Mouse (Mus musculus) hindbrain, embryonic 13.5 days (tissue): ENCODE data around the gene Tec. TPM values are rescaled to one million over a fixed set of nuclear protein-coding genes. Genes with fewer than 3 reads are reported as not detected.
A peak's percentile ranks its signal among the peaks of the same experiment; 100 is the strongest.

Experiments
- ATAC-seq: fragments of 200-750 bp; cut with Nextera tagmentation; 2 replicates; pipeline ENCODE4 v1.8.0; 2017; ENCODE audit warnings: moderate TSS enrichment; ENCODE audit not compliant: low FRiP score
- H3K27ac ChIP-seq: fragments of 300-500 bp; sonication (generic); 2 replicates; pipeline ENCODE4 v1.5.1; 2015; ENCODE audit warnings: inconsistent platforms, mild to moderate bottlenecking, moderate library complexity
- H3K27me3 ChIP-seq: fragments of 300-500 bp; sonication (generic); 2 replicates; pipeline ENCODE4 v1.6.1; 2015; ENCODE audit warnings: mild to moderate bottlenecking, inconsistent platforms
- H3K36me3 ChIP-seq: fragments of 300-500 bp; sonication (generic); 2 replicates; pipeline ENCODE4 v1.6.1; 2015; ENCODE audit warnings: mild to moderate bottlenecking, inconsistent platforms
- H3K4me1 ChIP-seq: fragments of 300-500 bp; sonication (generic); replicated peaks from 2 replicates; pipeline ENCODE4 v1.6.1; 2015; ENCODE audit warnings: inconsistent platforms
- H3K4me2 ChIP-seq: fragments of 300-500 bp; sonication (generic); 2 replicates; pipeline ENCODE4 v1.6.1; 2015; ENCODE audit warnings: inconsistent platforms, mild to moderate bottlenecking, moderate library complexity
- H3K4me3 ChIP-seq: fragments of 300-500 bp; sonication (generic); 2 replicates; pipeline ENCODE4 v1.5.1; 2015; ENCODE audit warnings: mild to moderate bottlenecking, inconsistent platforms
- H3K9ac ChIP-seq: fragments of 300-500 bp; sonication (generic); 2 replicates; pipeline ENCODE4 v1.6.1; 2015; ENCODE audit warnings: mild to moderate bottlenecking, inconsistent platforms
- H3K9me3 ChIP-seq: fragments of 300-500 bp; sonication (generic); 2 replicates; pipeline ENCODE4 v1.6.1; 2016; ENCODE audit warnings: inconsistent platforms
- WGBS: fragments of 180-500 bp; shearing (Covaris S2); methylation state at CpG from one replicate; pipeline ENCODE4 v1.1.7; 2015; 5-methylcytosine and 5-hydroxymethylcytosine counted together
- polyA plus RNA-seq: library from polyadenylated mRNA; unstranded; fragments of >200 nt; fragmentation: Nextera tagmentation; extraction: Ambion mirVana; gene quantifications from 2 replicates; pipeline ENCODE4 v1.2.1, GENCODE M21; 2015

The Tec gene
- polyA plus RNA-seq, 1 experiment from 2014 or later = 9.8 TPM

DNA sequence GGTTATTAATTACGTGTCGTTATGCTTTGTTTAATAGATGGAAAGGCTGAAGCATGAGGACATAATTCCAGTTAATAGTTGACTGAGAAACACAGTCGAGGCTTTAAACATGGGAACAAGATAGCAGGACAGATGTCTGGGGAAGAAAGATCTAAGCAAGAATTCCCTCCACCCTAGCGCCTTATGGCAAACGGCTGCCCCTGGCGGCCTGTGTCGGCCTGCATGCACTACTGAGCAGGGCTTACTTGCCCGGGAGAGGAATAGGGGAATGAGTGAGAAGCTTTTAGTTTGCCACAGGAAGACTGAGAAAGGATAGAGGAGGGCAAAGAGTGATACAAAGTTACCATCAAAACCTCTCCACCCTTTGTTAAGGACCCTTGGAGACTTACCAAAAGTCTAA lies 7.4 kb downstream of the Tec start:
- Histone ChIP-seq H3K27me3 (peaks cover 17% of the 10 kb centered on the region; the same call in 1 of the 2 replicates), H3K27ac (no peak overlapping the region), H3K9me3 (peaks cover 5% of the 10 kb centered on the region; the same call in 1 of the 2 replicates), H3K4me2 (no peak overlapping the region), H3K36me3 (no peaks in the 10 kb centered on the region), H3K9ac (no peak overlapping the region), H3K4me3 (no peak overlapping the region), H3K4me1 (no peaks in the 10 kb centered on the region)
- no peak for ATAC-seq
- WGBS = 79% methylated on average over 8 of the region's 8 CpGs

DNA sequence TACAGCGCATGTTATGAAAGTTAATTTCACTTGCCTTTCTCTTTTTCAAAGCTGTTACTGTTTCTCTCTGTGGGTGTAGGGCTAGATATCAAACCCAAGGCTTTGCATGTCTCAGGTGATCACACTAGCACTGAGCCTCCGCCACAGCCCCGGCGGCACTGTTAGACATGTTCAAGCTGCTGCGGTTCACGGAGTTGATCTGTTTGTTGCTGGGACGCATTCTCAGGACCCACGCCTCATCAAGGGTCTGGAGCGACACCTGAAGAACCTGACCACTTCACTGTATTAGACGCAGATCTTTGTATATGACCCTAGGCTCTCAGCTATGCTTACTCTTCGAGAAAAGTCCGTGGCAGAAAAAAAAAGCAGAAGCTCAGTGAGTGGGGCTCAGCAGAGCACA lies 10.0 kb downstream of the Tec start:
- no peaks in the 10 kb centered on the region for H3K36me3 ChIP-seq
- H3K4me1 ChIP-seq = 0 out of 2 replicates have a peak, but pooled peaks cover 4% of the 10 kb centered on the region
- H3K4me3 ChIP-seq = no peak overlapping the region
- no peak overlapping the region for H3K9ac ChIP-seq
- no peak overlapping the region for H3K4me2 ChIP-seq
- 0 out of 2 replicates have a peak, but pooled peaks cover 7% of the 10 kb centered on the region for H3K27me3 ChIP-seq
- H3K27ac ChIP-seq = no peak overlapping the region
- WGBS = 96% methylated on average over 12 of the region's 12 CpGs
- peaks cover 5% of the 10 kb centered on the region; the same call in 1 of the 2 replicates for H3K9me3 ChIP-seq
- no peak for ATAC-seq

DNA sequence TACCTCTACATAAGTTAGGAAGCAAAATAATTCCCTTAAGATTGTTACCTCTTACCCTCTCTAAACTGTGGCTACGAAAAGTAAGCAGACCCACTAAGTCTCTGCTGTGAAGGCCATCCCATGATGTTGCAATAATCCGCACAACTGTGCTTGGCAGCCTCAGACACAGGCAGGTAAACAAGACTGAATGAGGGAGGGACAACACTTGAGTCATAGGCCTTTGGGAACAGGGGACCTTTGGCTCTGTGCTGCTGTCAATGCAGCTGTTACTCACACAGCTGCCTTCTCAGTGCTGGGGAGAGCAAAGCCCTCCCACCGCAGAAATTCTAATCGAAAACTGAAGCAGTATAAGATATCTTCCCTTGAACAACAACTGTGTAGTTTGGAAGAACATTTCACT lies 10.5 kb downstream of the Tec start:
- H3K9ac ChIP-seq = no peak overlapping the region
- peaks cover 5% of the 10 kb centered on the region; the same call in 1 of the 2 replicates for H3K9me3 ChIP-seq
- 0 out of 2 replicates have a peak, but pooled peaks cover 4% of the 10 kb centered on the region for H3K4me1 ChIP-seq
- 0 out of 2 replicates have a peak, but pooled peaks cover 5% of the 10 kb centered on the region for H3K27me3 ChIP-seq
- H3K4me2 ChIP-seq = no peak overlapping the region
- H3K4me3 ChIP-seq = no peak overlapping the region
- H3K36me3 ChIP-seq = no peaks in the 10 kb centered on the region
- WGBS = 87% methylated on average over 4 of the region's 4 CpGs
- no peak overlapping the region for H3K27ac ChIP-seq
- ATAC-seq = no peak

DNA sequence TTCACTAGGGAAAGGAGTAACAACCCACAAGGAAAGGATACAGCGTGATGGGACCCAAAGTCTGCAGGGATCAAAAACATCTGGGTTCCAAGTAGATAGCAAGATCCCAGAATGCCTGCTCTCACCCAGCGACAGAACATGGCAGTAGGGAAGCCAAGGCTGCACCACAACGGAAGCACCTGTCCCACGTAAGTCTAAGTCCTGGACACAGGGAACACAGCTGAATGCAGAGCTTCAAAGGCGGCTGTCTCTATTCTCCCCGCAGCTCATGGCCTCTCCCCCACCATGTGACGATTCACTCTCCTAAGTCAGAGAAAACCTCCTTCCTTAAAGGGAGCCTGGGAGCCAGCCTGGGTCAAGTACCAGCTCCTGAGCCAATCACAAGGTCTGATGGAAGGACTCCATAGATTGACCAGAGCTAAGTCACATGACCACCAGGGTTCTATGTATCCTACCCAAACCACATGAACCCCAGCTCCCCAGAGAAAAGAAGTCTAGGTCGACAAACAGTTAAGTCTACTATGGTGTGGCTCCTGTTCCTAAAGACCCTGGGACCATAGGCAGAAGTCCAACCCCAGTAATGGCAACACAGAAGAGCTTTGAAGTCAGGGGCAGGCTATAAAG lies 11.9 kb downstream of the Tec start:
- H3K27ac ChIP-seq = 0 out of 2 replicates have a peak overlapping the region, but pooled peaks have one; percentile 13
- 0 out of 2 replicates have a peak, but pooled peaks have one; percentile 9 for ATAC-seq
- H3K4me3 ChIP-seq = no peak overlapping the region
- H3K36me3 ChIP-seq = no peaks in the 10 kb centered on the region
- no peak overlapping the region for H3K9ac ChIP-seq
- H3K4me1 ChIP-seq = 0 out of 2 replicates have a peak, but pooled peaks cover 4% of the 10 kb centered on the region
- 0 out of 2 replicates have a peak, but pooled peaks cover 5% of the 10 kb centered on the region for H3K27me3 ChIP-seq
- no peak overlapping the region for H3K4me2 ChIP-seq
- H3K9me3 ChIP-seq = peaks cover 5% of the 10 kb centered on the region; the same call in 1 of the 2 replicates
- WGBS = 83% methylated on average over 8 of the region's 8 CpGs

DNA sequence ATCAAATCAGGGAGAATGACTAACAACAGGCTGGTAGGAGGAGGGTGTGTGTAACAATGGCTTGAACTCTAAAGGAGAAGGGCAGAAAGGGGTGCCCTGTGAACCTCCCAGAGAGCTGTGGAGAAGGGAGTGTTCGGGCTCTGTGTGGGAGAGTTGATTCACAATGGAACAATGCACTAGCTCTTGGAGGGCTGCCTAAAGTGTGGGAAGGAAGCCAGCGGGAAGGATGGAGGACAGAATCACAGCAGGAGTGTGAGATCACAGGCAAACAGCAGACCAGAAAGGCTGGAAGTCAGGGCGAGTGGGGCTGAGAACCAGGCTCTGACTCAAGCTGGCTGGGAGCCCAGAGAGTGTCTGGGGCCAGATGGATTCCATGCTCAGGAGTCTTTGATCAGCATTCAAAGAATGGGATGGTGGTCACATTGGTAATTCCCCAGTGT lies 12.6 kb downstream of the Tec start:
- 0 out of 2 replicates have a peak, but pooled peaks cover 5% of the 10 kb centered on the region for H3K27me3 ChIP-seq
- peaks cover 5% of the 10 kb centered on the region; the same call in 1 of the 2 replicates for H3K9me3 ChIP-seq
- H3K4me2 ChIP-seq = no peak overlapping the region
- H3K4me3 ChIP-seq = no peak overlapping the region
- H3K4me1 ChIP-seq = 0 out of 2 replicates have a peak, but pooled peaks cover 4% of the 10 kb centered on the region
- peak; percentile 89 for ATAC-seq
- no peaks in the 10 kb centered on the region for H3K36me3 ChIP-seq
- H3K9ac ChIP-seq = no peak overlapping the region
- 4% methylated on average over 3 of the region's 3 CpGs for WGBS
- H3K27ac ChIP-seq = peak overlapping the region; percentile 58

DNA sequence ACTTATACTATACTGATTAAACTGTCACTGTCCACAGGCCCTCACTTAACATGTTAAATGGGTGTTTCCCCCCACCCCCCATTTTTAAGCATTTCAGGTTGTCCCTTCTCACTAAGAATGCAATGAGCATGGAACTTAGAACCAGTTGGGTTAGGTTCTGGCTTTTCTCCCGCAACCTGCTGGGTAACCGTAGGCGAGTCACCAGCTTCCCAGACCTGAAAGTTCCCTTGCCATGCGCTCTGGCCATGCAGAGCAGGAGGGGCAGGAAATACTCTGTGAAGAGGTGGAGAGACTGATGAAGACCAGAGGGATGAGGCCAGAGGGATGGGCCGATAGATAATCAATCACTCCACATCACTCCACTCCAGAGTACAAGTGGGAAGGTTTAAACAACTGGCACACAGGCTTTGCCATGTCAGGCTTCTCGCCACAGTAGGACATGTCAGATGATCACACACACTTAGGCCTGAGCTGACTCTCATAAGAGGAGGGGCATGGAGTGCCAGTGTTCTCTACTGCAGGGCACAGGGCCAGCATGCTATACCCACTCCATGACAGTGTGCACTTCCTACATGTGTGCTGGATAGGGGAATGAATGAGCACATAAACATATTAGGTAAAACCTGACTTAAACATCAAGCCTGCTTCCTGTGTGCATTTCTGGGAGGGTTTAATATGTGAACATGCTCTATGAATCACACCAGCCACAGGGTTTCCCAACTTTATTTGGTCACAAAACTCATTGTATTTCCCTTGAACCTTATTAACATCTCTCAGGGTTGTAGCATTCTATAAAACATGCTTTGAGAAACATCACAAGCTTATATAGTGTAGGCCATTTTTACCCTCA lies 13.9 kb downstream of the Tec start:
- no peak overlapping the region for H3K4me3 ChIP-seq
- H3K9me3 ChIP-seq = peaks cover 5% of the 10 kb centered on the region; the same call in 1 of the 2 replicates
- WGBS = 92% methylated on average over 6 of the region's 6 CpGs
- no peak overlapping the region for H3K4me2 ChIP-seq
- H3K27me3 ChIP-seq = 0 out of 2 replicates have a peak, but pooled peaks cover 5% of the 10 kb centered on the region
- no peak overlapping the region for H3K9ac ChIP-seq
- H3K4me1 ChIP-seq = 0 out of 2 replicates have a peak, but pooled peaks cover 4% of the 10 kb centered on the region
- H3K27ac ChIP-seq = no peak overlapping the region
- peak; percentile 18; the same call in 1 of the 2 replicates for ATAC-seq
- H3K36me3 ChIP-seq = no peaks in the 10 kb centered on the region

DNA sequence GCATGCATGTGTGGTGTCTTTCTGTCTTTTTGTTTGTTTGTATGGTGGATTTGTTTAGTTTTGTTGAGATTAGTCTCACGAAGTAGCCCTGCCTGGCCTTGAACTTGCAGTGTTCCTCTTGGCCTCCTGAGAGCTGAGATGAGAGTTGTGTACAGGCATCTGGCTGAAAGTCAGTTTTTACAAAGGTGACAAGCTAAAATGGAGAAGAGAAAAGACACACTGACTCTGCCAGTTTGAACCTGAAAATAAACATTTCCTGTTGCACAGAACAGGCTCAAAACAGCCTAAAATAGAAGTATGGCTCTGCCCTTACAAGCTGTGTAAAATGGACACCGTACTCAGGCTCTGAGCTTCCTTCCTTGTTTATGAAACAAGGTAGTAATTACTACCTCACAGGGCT lies 14.9 kb downstream of the Tec start:
- Histone ChIP-seq H3K4me2 (no peak overlapping the region), H3K4me1 (0 out of 2 replicates have a peak, but pooled peaks cover 4% of the 10 kb centered on the region), H3K4me3 (no peak overlapping the region), H3K27ac (no peak overlapping the region), H3K9ac (no peak overlapping the region), H3K36me3 (no peaks in the 10 kb centered on the region), H3K27me3 (0 out of 2 replicates have a peak, but pooled peaks cover 5% of the 10 kb centered on the region), H3K9me3 (no peaks in the 10 kb centered on the region)
- no peak for ATAC-seq
- WGBS = 84% methylated on average over 2 of the region's 2 CpGs

DNA sequence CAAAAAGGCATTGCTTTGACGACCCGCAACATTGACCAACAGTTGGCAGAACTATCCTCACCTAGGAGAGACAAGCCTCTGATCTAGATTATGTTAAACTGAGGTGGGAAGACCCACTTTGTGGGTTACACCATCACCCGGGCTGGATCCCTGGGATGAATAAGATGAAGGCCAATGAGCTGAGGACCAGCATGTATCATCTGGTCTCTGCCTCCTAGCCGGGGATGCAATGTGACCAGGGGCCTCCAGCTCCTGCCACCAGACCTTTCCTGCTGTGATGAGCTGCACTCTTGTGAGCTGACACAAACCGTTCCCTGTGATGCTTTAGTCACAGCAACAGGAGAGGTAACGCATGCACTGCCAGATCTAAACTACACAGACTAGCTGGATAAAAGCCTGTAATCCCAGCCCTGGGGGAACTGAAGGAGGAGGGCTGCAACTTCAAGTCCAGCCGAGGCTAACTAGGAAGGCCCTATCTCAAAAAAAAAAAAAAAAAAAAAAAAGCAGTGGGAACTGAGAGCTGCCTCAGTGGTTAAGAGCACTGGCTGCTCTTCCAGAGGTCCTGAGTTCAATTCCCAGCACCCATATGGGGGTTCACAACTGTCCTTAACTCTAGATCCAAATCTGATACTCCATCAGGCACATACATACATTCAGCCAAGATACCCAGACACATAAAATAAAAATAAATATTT lies 15.8 kb downstream of the Tec start:
- ATAC-seq = no peak
- no peak overlapping the region for H3K4me2 ChIP-seq
- 0 out of 2 replicates have a peak, but pooled peaks cover 5% of the 10 kb centered on the region for H3K27me3 ChIP-seq
- 77% methylated on average over 7 of the region's 7 CpGs for WGBS
- no peak overlapping the region for H3K9ac ChIP-seq
- H3K9me3 ChIP-seq = no peaks in the 10 kb centered on the region
- H3K27ac ChIP-seq = no peak overlapping the region
- 0 out of 2 replicates have a peak, but pooled peaks cover 4% of the 10 kb centered on the region for H3K4me1 ChIP-seq
- no peaks in the 10 kb centered on the region for H3K36me3 ChIP-seq
- no peak overlapping the region for H3K4me3 ChIP-seq

DNA sequence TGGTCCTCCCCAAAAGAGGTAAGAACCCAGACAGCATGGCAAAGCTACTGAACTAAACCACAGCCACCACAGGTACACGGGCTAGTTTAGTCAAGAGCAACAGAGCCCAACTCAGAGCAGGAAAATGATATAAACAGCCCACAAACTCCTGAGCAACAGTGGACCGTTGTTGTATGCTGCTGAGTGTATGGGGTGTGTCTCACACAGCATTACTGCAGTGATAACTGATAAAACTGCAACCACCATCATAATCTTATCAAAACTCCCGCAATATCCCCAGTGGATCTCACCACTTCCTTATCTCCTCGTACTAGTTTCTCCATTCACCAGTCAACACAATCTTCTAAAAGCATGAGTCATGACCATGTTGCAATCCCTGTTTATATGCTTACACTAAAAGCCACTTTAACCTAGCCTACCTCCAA lies 16.6 kb downstream of the Tec start:
- 0 out of 2 replicates have a peak, but pooled peaks cover 5% of the 10 kb centered on the region for H3K27me3 ChIP-seq
- H3K27ac ChIP-seq = no peak overlapping the region
- no peaks in the 10 kb centered on the region for H3K36me3 ChIP-seq
- H3K4me3 ChIP-seq = no peak overlapping the region
- WGBS = 89% methylated on average over 4 of the region's 4 CpGs
- no peak for ATAC-seq
- no peaks in the 10 kb centered on the region for H3K9me3 ChIP-seq
- 0 out of 2 replicates have a peak, but pooled peaks cover 4% of the 10 kb centered on the region for H3K4me1 ChIP-seq
- H3K9ac ChIP-seq = no peak overlapping the region
- H3K4me2 ChIP-seq = no peak overlapping the region

DNA sequence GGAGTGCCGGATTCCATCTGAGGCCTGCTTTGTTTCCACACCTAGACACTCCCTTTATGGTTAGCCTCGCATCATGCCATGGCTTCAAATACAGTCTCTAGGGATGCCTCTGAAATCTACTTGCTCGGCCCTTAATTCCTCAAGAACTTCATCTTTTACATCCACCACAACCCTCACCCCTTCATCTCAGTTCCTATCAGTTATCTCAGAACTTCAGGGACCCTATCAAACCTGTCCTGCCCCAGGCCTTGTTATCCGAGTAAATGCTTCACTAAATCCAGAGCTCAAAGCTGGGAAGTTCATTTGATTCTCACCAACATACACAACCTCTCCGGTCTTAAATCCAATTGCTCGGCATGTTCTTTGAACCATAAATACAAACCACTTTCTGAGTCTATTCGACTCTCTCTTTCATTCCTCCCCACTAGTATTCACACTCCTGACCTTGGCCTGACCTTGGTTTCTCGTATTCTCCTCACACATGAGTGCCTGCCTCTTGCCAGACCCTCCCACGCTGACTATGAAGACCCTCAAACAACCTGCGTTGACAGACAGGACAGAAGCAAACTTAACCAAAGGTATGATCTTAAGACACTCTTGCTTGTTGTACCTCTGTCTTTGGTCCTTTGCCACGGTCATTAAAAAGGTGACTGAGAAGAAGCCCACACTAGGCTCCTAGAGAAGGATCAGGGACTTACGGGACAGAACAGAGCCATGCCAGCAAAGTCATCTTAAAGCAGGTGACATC lies 17.2 kb downstream of the Tec start:
- Histone ChIP-seq H3K36me3 (no peaks in the 10 kb centered on the region), H3K27me3 (0 out of 2 replicates have a peak, but pooled peaks cover 5% of the 10 kb centered on the region), H3K4me1 (peaks cover 6% of the 10 kb centered on the region; the same call in 1 of the 2 replicates), H3K9me3 (no peaks in the 10 kb centered on the region), H3K4me2 (no peak overlapping the region), H3K4me3 (no peak overlapping the region), H3K9ac (no peak overlapping the region), H3K27ac (no peak overlapping the region)
- 78% methylated on average over 12 of the region's 12 CpGs for WGBS
- ATAC-seq = no peak

DNA sequence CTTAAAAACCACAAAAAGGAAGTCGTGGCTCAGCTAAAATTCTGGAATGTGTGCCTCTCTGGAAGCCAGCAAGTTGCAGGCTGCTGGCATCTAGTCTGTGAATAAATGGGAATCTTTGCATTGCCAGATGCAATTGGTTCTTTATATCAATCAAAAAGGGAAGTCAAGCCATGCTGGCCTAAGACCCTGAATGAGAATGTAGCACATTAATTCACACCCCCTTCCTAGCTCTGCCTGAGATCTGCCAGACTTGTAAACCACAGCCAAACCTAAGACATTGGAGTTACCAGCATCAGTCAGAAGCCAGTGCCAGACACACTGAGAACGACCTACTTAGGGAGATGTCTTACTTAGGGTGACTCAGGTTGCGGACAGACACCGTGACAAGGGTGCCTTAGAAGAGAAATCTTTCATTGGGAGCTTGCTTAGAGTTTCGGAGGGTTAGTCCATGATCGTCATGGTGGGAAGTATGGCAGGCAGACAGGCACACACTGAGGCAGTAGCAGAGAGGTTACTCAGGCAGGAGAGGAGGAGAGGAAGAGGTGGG lies 19.3 kb downstream of the Tec start:
- Histone ChIP-seq H3K9me3 (no peaks in the 10 kb centered on the region), H3K4me1 (peaks cover 7% of the 10 kb centered on the region; the same call in 1 of the 2 replicates), H3K4me2 (no peak overlapping the region), H3K9ac (no peak overlapping the region), H3K4me3 (no peak overlapping the region), H3K27me3 (no peaks in the 10 kb centered on the region), H3K27ac (no peak overlapping the region), H3K36me3 (no peaks in the 10 kb centered on the region)
- WGBS = 87% methylated on average over 6 of the region's 6 CpGs
- ATAC-seq = no peak
